Mouse (Mus musculus) spleen, postnatal 14 days (tissue): ENCODE data around the gene Mthfd1l.

Experiments used
- DNase-seq, 2 experiments: peaks; one replicate each; pipeline ENCODE4 v3.0.0; 2021 to 2022; ENCODE audit warnings: low spot score in 2 of 2

Mthfd1l gene

DNA sequence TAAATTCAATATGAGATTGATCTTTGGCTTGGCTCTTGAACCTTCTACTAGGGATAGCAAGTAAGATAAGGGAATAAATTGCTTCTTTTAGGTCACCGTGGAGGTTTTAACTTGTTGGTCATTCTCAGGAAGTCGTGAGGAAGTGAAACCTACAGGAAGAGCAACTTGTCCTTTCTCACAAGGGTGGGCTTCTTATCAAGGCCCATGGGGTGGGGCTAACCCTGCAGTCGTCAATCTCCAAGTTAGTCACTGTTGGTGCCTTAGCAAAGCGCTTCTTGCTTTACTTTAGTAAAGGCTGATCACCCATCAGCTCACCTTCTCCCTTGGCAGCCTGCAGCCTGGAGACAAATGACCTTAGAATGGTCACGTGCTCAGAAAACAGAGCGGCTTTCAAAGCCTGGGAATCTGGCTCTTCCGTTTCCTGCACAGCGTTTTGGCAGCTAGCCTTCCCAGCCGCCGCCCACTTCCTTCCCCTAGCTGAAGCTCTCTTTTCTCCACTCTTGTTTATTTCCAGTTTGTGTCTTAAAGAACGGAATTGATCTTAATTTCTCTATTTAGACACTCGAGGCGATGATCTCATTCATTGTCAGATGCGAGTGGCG is 106.8 kb downstream of the Mthfd1l start:
- no peak for DNase-seq

GRCm38 (mm10) chr10:4083609-4084008 is 110.7 kb downstream of the Mthfd1l start:
- DNase-seq: no peak

DNA sequence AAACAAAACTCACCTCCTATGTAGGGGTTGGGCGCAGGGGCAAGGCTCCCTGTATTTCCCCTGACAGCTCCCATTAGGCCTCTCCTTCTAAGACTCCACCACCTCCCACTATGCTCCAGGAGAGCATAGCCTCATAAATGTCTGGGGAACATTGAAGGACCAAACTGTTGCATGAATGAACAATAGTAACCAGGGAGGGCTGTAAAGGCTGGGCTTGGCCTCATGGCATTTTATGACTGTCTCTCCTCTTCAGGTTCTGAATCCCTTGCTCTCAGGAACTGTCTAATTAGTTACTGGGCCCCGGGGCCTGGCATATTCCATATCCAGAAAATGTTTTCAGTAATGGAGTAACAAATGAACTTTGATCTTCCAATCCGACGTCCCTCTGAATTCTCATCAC is 112.0 kb downstream of the Mthfd1l start:
- no peak for DNase-seq

DNA sequence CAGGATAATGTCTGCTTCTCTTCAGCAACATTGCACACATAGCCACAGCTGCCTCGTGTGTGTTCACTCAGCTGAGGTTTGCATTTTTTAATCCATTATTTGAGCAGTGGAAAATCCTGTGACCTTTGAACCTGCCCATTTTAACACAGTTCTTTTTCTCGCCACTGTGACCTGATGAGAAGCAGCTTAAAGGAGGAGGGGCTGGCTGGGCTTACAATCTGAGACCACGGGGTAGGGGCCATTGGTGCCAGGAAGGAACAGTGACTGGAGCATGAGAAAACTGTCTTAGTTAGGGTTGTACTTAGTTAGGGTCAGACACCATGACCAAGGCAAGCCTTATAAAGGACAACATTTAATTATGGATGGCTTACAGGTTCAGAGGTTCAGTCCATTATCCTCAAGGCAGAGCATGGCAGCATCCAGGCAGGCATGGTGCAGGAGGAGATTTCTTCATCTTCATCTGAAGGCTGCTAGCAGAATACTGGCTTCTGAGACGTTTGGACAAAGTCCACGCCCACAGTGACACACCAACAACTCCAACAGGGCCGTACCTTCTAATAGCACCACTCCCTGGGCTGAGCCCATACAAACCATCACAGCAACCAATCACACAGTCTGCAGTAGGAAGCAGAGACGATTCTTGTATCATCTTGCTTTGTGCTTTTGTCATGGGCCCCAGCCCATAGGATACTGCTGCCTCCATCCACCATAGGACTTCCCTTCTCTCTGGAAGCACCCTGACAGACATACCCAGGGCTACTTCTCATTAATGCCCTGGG is 112.6 kb downstream of the Mthfd1l start:
- DNase-seq: no peak

DNA sequence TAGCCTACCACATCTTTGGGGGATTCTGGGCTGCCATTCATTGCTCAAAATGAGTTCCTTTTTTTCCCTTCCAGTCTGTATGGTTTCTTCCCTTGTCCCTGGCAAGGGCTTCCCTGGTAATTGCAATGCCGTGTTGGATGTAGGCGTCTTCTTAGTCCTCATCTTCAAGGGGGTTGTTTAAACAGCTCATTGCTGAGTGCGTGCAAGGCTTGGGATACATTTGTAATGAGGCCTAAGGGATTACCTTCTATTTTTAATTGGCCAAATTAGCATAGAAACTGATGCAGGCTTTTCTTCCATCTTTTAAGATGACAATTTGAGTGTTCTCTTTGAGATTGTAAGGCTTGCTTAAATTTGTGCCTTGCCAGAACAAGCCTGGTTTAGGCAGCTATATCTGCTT is 114.6 kb downstream of the Mthfd1l start:
- no peak for DNase-seq

GRCm38 (mm10) chr10:4088744-4089414 is 116.0 kb downstream of the Mthfd1l start:
- peak in 1 of 2 experiments; percentile 34 for DNase-seq

- DNase-seq: no peak
Observed at GRCm38 (mm10) chr10:4089885-4090284, 117.0 kb downstream of the Mthfd1l start.

- no peak for DNase-seq
Observed at GRCm38 (mm10) chr10:4092990-4093389, 120.1 kb downstream of the Mthfd1l start.

- no peak for DNase-seq
Observed at GRCm38 (mm10) chr10:4094093-4094817, 121.3 kb downstream of the Mthfd1l start.

DNA sequence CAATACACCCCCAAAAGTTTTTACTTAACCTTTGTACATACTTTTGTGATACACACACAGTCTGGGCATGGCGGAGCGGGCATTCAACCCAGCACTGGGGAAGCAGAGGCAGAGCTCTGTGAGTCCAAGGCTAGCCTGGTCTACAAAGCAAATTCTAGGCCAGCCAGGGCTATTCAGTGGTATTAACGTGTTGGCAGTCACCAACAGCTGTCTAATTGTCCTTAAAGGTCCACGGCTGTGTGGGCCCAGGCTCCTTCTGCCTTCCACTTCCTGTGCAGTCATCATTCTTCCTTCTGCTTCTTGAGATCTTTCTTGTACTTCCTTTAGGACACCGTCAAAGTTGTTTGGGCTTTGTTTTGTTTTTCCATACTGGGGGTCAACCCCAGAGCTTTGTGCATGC is 123.2 kb downstream of the Mthfd1l start:
- no peak for DNase-seq

DNA sequence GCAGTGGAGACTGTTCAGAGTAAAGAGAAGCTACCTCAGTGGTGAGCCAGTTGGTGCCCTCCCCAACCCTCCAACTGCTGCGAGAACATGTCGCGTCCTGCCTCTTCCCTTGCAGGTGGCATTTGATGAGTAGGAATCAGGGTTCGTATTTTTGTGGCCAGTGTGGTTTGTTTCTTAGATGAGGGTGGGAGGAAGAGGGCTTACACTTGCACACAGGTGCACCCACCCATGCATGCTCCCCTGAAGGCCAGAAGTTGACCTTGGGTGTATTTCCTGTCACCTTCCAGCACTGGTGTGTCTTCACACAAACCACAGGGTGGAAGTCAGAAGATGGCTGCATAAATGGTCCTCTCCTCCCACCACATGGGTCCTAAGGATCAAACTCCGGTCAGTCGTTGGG is 127.1 kb downstream of the Mthfd1l start:
- DNase-seq: no peak

DNA sequence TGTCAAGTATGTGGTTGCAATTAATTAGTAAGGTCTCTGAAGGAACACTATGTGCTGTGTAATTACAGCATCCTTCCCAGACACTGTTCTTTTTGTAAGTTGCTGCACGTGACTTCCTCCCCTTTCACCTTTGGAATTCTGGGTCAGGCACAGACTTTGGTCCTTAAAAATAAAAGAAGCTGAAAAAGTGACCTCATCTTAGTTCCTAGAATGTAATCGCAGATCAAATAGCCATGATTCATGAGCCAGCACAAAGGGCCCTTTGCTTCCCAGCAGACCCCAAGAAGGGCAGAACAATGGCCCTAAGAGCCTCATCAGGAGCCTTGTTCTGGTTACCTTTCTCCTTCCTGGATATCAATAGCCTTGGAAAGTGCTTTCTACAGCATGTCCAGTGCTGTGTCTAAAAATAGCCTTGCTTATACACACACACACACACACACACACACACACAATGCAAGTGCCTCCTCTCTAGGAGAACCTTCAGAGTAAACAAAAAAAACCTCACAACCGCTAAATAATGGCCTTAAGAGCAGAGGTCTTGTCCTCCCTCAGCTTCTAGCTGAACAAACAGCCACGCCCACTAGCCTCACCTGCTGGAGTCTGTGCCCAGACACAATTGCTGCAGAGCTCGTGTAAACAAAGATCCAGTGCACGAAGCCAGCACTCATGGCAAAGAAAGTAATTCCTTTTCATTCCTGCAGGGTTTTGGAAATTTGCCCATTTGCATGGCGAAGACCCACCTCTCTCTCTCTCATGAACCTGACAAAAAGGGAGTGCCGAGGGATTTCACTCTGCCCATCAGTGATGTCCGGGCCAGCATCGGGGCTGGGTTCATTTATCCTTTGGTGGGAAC is 133.0 kb downstream of the Mthfd1l start:
- DNase-seq: no peak

- no peak for DNase-seq
Observed at GRCm38 (mm10) chr10:4107661-4108338, 134.9 kb downstream of the Mthfd1l start.

DNA sequence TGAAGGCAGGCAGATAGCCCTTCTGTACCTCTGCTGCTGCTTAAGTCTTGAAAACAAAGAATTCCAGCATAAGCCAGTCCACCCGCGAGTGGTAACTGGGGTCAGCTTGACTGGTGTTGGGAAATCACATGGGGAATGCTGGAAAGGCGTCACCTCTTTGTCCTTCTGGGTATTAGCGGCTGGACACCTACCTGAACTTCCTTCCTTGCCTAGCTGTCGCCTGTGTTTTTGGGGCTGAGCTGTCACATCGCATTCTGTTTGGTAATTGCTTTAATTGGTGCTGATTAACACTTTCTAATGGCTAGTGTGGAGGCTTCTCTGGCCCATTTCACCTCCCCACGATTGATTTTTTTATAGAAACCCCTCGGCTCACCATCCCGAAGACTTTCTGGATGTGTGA is 135.5 kb downstream of the Mthfd1l start:
- DNase-seq: no peak

- no peak for DNase-seq
Observed at GRCm38 (mm10) chr10:4111095-4111794, 138.3 kb downstream of the Mthfd1l start.

- no peak for DNase-seq
Observed at GRCm38 (mm10) chr10:4111795-4112139, 138.8 kb downstream of the Mthfd1l start.

GRCm38 (mm10) chr10:4112611-4113327 is 139.9 kb downstream of the Mthfd1l start:
- no peak for DNase-seq

DNA sequence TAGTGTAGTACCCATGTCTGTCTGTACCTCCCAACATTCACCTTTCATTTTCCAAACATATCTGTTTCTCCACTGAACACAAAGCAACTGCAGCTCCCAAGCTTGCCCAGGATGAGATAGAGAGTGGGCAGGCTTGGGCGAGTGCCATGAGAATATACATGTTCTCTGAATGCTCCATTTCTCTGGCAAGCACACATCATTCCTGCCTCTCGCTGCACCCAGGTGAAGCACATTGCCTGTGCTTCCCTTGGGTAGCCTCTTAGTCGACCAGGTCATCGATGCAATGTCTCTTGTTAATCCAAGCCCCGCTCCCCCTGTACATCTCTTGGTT is 140.4 kb downstream of the Mthfd1l start:
- no peak for DNase-seq

GRCm38 (mm10) chr10:4116653-4117052 is 143.7 kb downstream of the Mthfd1l start:
- DNase-seq: no peak

DNA sequence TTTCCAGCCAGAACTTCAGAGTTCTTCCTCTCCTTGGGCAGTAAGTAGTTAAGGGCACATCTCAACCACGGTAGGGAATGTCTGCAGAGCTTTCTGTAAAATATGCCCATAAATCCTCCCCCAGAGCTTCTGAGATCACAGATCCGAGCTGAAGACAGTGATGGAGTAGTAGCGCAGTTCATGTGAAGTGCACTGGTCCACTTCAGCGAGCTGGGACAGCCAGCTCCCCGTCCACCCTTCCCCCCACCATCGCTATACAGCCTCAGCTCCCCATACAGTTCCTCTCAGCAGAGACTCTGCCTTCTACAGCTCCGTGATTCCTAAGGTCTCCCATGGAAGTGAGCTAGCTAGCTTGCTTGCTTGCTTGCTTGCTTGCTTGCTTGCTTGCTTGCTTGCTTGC is 144.2 kb downstream of the Mthfd1l start:
- DNase-seq: no peak
